Mouse (Mus musculus) gastrocnemius, adult 2 months (tissue): Measurements from ENCODE around the gene Pde4d. TPM values are rescaled to one million over a fixed set of nuclear protein-coding genes. Genes with fewer than 3 reads are reported as not detected.
"Not testable (repeated sequence)": the region's sequence is repeated elsewhere in the genome, so short reads cannot be mapped to it uniquely, and the experiment has no call there.

ENCODE experiments used
- DNase-seq: peaks from one replicate; pipeline ENCODE4 v3.0.0; 2022
- H3K27ac ChIP-seq: fragments of 200-600 bp; 2 replicates; pipeline ENCODE4 v1.8.1; 2022; ENCODE audit warnings: mild to moderate bottlenecking
- H3K4me3 ChIP-seq: fragments of 200-600 bp; 2 replicates; pipeline ENCODE4 v1.8.1; 2022; ENCODE audit warnings: mild to moderate bottlenecking, moderate library complexity
- CTCF ChIP-seq: fragments of 200-600 bp; IDR thresholded peaks from 2 replicates; pipeline ENCODE4 v1.8.1; 2022; ENCODE audit warnings: antibody characterized with exemption, mild to moderate bottlenecking, moderate library complexity
- intact Hi-C: fragments of 180-260 bp; cut with DNase I; formaldehyde crosslinking; loops from one replicate; pipeline ENCODE4 v1.15.1; 2025
- total RNA-seq, 2 experiments: library from RNA; stranded (reverse); gene quantifications; 2 replicates each; pipeline ENCODE4 v1.2.3; 2021

Pde4d gene
- total RNA-seq, 2 experiments from 2014 or later: 239 to 330 TPM

DNA sequence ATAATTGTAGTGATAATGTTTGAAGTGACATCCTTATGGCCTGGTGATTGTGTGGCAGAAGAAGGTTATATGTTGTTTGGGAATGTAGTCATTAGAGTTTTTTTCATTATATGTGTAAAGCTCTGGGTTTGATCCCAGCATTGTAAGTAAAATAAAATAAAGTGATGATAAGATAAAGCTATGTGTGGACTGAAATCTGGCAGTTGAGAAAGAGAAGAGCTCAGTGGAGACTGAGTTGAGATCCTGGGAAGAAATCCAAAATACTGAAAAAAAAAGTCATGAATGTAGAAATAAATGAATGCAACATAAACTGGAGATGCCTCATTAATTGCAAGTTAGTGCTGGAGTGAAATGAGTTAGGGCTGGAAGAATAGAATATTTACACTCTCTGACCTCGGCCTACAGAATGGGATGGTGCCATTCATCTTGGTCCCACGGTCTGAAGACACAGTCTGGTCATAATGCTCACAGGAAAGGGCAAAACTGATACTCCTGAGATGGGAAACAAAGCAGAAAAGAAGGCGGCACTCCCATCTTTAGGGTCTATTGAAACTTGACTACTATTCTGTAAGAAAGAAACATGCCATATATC, 319.8 kb downstream of the Pde4d start:
- no peak for TF ChIP-seq CTCF
- no peak for DNase-seq
- no peak overlapping the region for H3K4me3 ChIP-seq
- intact Hi-C loops: no loop called here
- no peak overlapping the region for H3K27ac ChIP-seq

DNA sequence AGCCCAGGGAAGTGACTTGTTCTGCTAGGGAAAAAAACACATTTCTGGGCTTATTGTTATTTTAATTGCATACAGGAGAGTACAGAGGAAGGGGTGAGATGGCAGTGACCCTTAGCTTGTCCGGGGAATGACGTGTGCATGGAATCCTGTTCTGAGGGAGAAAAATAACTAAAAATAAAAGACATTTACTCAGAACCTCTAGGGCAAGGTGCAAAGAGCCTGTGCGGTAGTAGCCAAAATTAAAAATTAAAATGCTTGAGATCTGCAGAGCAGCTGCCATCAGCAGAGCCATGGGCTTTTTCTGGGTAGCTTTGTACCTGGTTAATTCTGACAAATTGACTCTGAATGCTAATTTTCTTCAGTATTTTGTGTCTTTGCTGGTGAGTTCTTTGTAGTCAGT, 322.6 kb downstream of the Pde4d start:
- intact Hi-C loops: no loop called here

DNA sequence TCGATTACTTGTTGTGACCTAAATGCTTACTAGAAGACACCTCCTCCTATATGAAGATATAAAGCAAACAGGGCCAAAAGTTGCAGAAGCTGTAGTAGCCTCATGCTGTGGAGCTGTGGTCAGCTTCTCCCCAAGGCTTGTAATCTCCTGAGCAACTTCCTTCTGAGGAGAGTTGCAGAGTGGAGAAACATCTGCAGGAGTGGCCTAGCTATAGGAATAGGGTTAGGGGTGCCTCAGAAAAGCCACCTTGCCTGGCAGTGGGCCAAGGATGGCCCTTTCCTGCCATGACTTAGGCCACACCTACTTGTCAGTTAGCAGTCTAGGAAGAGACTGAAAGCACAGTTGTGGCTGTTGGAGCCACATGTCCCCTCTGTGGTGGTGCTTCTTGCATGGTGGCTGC, 325.2 kb downstream of the Pde4d start:
- H3K4me3 ChIP-seq: no peak overlapping the region
- TF ChIP-seq CTCF: no peak
- no peak for DNase-seq
- no peak overlapping the region for H3K27ac ChIP-seq
- intact Hi-C loops: no loop called here

More for the DNA sequence above, 322.6 kb downstream of the Pde4d start:
- DNase-seq: no peak
- Histone ChIP-seq H3K4me3 (no peak overlapping the region), H3K27ac (no peak overlapping the region)
- no peak for TF ChIP-seq CTCF

DNA sequence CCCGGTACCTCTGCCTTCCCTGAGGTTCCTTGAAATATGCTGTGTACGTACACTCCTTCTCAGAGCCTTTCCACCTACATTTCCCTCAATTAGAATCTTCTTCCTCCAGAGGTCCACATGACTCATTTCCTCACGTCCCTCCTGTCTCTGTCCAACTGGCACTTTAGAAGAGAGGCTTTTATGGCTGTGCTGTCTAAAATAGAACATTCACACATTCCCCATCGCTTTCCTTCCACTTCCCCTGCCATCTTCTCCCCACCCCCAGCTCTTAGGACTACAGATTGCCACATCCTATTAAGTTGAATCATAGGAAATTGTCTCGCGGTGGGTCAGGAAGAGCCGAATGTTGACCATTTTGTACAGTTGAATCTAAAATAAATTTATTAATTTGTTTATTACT, 326.1 kb downstream of the Pde4d start:
- no peak for TF ChIP-seq CTCF
- Histone ChIP-seq H3K4me3 (no peak overlapping the region), H3K27ac (no peak overlapping the region)
- intact Hi-C loops: no loop called here
- no peak for DNase-seq

DNA sequence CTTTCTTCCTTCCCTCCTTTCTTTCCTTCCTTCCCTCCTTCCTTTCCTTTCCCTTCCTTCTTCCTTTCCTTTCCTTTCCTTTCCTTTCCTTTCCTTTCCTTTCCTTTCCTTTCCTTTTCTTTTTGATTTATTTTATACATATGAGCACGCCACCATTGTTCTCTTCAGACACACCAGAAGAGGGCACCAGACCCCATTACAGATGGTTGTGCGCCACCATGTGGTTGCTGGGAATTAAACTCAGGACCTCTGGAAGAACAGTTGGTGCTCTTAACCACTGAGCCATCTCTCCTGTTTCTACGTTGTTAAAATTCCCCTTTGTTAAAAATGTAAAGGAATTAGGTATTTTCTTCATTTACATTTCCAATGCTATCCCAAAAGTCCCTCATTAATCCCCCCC, 347.9 kb downstream of the Pde4d start:
- intact Hi-C loops, DNase-seq, H3K27ac ChIP-seq, H3K4me3 ChIP-seq: not testable (repeated sequence)
- TF ChIP-seq CTCF: peak; percentile 26; the same call in 1 of the 2 replicates

DNA sequence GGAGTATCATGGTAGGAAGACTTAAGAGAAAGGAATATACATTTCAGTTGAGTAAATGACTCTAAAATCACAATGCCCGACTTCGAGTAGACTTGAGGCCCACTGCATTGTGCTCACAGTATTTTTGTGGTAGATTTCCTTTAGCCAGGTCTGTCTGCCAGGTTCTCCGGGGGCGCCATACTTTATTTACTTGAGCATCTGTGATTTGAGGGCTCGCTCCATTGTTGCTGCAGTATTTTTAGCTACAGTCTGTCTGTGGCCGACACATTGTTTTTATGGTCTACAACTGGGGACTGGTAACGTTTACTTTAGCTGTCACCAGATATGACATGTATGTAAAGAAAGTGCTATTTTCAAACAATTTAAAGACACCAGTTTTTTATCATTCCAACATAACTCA, 359.4 kb downstream of the Pde4d start:
- Histone ChIP-seq H3K4me3 (no peak overlapping the region), H3K27ac (no peak overlapping the region)
- no peak for TF ChIP-seq CTCF
- no peak for DNase-seq
- intact Hi-C loops: no loop called here

DNA sequence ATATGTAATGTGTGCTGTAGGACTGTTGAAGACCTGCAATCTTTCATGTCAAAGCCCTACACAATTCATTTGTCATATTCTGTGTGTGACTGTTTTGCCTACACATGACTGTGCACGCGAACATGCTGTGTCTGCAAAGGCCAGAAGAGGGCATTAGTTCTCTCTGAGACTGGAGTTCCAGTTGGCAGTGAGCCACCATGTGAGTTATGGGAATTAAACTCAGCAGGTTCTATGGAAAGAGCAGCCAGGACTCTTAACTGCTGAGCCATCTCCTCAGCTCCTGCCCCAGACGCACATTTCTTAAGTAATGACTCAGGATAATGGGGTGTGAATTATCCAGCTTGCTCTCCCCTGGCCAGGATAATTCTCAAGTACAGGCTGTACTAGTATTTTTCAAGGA, 363.2 kb downstream of the Pde4d start:
- DNase-seq: peak; percentile 19
- Histone ChIP-seq H3K4me3 (no peak overlapping the region), H3K27ac (no peak overlapping the region)
- intact Hi-C loops: no loop called here
- TF ChIP-seq CTCF: peak; percentile 24; the same call in 1 of the 2 replicates

DNA sequence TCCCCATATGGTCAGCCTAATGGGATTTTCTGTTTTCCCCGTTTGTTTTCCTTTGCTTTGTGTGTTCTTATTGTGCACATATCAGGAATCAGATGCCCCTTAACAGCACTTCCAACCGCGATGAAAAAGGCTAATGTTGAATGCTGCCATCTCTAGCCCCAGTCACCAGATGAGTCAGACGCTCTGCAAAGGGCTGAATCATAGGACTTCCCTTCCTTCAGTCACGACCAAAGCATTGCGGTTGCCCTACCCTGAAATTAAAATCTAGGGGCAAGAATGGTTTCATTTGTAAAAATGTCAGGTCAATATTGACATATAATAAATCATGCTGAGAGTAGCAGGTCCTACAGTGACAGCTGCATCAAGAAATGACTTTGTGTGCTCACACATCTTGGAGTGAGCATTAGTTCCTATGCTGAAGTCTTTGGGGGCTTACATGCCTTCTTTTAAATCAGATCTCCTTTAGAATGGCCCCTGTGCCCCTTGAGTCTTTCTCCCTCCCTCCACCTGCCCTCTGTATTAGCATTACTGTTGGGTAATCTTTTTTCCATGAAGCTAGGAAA, 370.2 kb downstream of the Pde4d start:
- no peak for DNase-seq
- Histone ChIP-seq H3K4me3 (no peak overlapping the region), H3K27ac (no peak overlapping the region)
- no peak for TF ChIP-seq CTCF
- intact Hi-C loops: no loop called here

DNA sequence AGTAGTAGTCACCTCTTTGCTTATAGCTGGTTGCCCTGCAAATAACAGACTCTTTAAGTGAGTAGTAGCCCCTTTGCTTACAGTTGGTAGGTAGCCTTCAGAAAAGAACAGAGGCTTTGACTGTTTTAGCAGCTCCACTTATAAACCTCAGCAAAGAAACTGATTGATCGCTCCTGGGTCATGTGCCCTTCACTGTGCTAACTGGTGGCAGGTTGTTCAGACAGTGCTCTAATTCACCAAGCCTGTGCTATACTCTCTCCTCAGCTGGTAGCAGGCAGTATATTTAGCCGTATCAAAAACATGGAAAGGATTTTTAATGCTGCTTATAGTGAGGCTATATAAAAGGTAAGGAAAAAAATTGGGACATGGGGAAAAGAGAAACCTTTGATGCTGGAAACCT, 370.7 kb downstream of the Pde4d start:
- DNase-seq: no peak
- intact Hi-C loops: no loop called here
- no peak overlapping the region for H3K4me3 ChIP-seq
- TF ChIP-seq CTCF: no peak
- no peak overlapping the region for H3K27ac ChIP-seq

DNA sequence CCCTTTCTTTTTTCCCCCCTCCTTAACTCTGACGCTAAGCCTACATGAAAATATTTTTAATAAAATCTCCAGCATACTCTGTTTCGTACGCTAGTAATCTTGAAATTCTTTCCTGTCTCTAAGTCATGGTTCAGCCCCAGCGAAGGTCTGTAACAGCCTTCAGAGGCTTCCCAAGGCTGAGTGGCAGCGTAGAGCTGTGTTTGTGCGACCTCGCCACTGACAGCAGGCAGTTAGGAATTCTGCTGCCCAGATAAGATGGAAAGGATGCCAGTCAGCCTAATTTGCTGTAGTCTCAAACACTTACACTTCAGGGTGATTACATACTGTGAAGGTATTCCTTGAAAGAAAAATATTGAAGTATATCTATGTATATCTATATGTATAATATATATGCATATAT, 371.5 kb downstream of the Pde4d start:
- intact Hi-C loops: no loop called here
- DNase-seq: no peak
- TF ChIP-seq CTCF: no peak
- Histone ChIP-seq H3K4me3 (no peak overlapping the region), H3K27ac (no peak overlapping the region)

DNA sequence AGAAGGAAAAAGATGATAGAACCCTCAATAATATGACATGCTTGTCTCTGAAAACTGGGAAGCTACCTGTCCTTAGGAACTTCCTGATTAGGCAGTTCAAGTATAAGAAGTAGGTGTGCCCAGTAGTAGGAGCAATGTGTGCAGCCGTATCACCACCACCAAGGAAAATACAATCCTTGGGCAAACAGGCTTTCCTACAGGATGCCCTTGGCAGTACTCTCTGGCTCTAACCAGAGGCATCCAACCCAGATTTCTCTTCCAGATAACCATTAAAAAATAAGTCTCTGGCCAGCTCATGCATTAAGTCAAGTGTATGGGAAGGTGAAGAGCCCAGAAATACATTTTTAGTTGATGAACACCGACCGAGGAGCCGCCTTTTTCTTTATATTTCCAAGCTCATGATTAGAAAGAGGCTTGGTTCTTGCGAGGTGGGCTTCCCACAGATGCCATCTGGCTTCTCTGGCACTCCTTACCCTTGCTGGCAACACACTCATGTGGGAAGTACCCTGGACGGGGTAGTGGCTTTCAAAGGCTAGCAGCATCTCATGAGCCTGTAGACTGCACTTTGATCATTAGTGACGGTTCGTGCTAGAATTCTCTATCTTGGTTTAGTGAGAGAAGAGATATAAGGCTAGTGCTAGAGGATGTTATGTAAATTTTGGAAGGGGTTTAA, 375.0 kb downstream of the Pde4d start:
- intact Hi-C loops: no loop called here
- no peak for DNase-seq
- H3K27ac ChIP-seq: no peak overlapping the region
- TF ChIP-seq CTCF: no peak
- H3K4me3 ChIP-seq: no peak overlapping the region

DNA sequence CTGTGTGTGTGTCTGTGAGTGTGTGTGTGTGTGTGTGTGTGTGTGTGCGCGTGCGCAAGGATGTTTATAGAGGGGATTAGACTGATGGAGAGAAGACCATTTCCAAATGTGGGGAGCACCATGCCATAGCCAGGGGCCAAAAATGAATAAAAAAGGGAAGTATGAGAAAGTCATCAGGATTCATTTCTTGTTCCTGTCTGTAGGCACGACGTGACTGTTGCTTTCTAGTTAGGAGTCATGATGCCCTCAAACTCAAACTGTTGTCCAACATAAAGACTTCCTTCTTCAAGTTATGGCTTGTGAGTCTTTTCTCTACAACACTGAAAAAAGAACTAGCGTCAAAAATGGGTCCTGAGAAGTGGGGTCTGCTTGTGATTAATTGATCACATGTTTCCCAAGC, 375.8 kb downstream of the Pde4d start:
- Histone ChIP-seq H3K27ac (no peak overlapping the region), H3K4me3 (no peak overlapping the region)
- no peak for TF ChIP-seq CTCF
- DNase-seq: no peak
- intact Hi-C loops: no loop called here

DNA sequence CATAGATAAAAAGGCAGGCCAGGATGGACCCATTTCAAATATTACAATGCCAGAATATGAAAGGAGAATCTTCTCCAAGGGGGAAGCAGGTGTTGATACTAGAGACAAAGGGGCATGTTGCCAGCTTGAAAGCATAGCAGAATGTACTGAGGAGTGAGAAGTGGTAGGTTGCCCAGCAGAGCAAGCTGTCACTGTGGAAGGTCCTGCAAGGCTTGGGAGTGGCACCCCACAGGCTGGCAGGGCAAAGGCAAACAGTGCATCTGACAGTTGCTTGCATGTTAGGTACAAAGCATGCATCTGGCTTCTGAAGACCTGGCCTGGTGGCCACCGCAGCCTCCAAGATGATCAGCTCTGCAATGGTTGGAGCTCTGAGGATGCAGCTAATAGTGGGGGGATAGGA, 384.4 kb downstream of the Pde4d start:
- Histone ChIP-seq H3K27ac (no peak overlapping the region), H3K4me3 (no peak overlapping the region)
- TF ChIP-seq CTCF: no peak
- DNase-seq: no peak
- intact Hi-C loops: no loop called here

DNA sequence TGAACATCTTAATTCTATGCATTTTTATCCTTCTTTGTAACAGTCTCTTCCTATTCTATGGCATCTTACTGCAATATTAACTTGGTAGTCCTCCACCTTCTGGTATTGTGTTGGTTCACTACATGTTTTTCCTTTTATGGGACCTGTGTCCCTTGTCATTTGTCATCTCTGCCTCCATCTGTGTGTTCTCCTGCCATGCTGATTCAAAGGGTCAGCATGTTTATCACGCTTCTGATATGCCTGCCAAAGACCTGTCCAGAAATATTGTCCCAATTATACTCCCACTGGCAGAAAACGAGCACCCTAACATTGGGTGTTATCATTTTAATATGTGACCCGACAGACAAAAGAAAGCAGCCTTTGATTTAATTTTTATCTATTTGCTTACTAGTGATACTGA, 386.6 kb downstream of the Pde4d start:
- no peak for TF ChIP-seq CTCF
- intact Hi-C loops: no loop called here
- no peak for DNase-seq
- H3K27ac ChIP-seq: no peak overlapping the region
- H3K4me3 ChIP-seq: no peak overlapping the region
